22 mouse cellular contexts compared by ENCODE assay signal in the genomic region with DNA sequence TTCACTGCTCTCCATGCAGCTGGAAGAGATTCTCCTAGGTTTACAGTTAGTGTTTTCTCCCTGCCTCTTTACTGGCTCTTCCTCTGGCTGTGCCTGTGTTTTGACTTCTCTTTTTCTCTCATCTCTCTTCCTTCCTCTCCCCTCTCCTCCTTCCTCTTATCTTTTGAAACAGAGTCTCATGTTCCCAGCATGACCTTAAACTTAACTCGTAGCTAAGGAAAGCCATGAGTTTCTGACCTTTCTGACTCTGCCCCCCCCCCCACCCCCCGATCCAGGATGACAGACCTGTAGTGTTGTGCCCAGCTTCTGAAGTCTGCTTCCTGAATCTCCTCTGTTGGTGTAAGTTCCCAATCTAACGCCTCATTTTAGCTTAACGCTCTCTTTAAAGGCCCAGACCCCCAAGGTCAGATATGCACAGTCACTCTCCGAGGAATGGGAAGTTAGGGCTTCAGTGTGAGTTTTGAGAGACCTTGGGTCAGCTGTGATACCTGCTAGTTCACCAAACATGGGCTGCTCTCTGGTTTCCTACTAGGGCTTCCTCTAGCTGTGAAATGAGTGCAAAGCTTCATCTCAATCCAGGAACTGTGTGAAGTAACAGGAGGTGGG. TPM values are rescaled to one million over a fixed set of nuclear protein-coding genes. Genes with fewer than 3 reads are reported as not detected.
DNase-seq lines count a peak whose midpoint lies in the region; ATAC-seq and TF ChIP-seq lines count a peak whose summit lies in the region.
"Had no signal": no experiment of that assay in that cellular context is flagged by ENCODE, and none has a peak within 500 bp of the region (broad histone marks: within the 10 kb centered on the region; RNA-seq: fewer than 3 reads in every experiment).

No protein-coding gene starts in this region.

- H3K4me3 ChIP-seq in heart, embryonic 12.5 days: no peak overlapping the region
- H3K4me3 ChIP-seq in liver, embryonic 11.5 days (ENCODE audit: low read depth, low read length): no peak overlapping the region
- no peak overlapping the region for H3K4me3 ChIP-seq in liver, postnatal 0 days (ENCODE audit: low read depth, low read length)
- H3K4me3 ChIP-seq in megakaryocyte, embryonic 14.5 days (replicated peaks): peak overlapping the region; percentile 60
- H3K4me3 ChIP-seq: forebrain, embryonic 12.5 days; hindbrain, embryonic 13.5 days; lung, embryonic 15.5 days; stomach, embryonic 15.5 days had no signal

- H3K4me1 ChIP-seq in heart, embryonic 12.5 days (replicated peaks): peaks cover 25% of the 10 kb centered on the region
- H3K4me1 ChIP-seq in liver, embryonic 11.5 days (replicated peaks; ENCODE audit: control insufficient read depth, insufficient read depth, low read length): peaks cover 19% of the 10 kb centered on the region
- peaks cover 2% of the 10 kb centered on the region; the same call in 1 of the 2 replicates for H3K4me1 ChIP-seq in liver, postnatal 0 days (ENCODE audit: insufficient read depth)
- peaks cover 83% of the 10 kb centered on the region for H3K4me1 ChIP-seq in megakaryocyte, embryonic 14.5 days
- H3K4me1 ChIP-seq: forebrain, embryonic 12.5 days; stomach, embryonic 15.5 days had no signal

- H3K4me2 ChIP-seq in heart, embryonic 12.5 days: no peak overlapping the region
- no peak overlapping the region for H3K4me2 ChIP-seq in liver, embryonic 11.5 days
- no peak overlapping the region for H3K4me2 ChIP-seq in liver, postnatal 0 days (ENCODE audit: low read depth, low read length)
- H3K4me2 ChIP-seq: forebrain, embryonic 12.5 days; hindbrain, embryonic 13.5 days; lung, embryonic 15.5 days; stomach, embryonic 15.5 days had no signal

- no peaks in the 10 kb centered on the region for H3K27me3 ChIP-seq in heart, embryonic 12.5 days (replicated peaks)
- no peaks in the 10 kb centered on the region for H3K27me3 ChIP-seq in liver, embryonic 11.5 days (replicated peaks; ENCODE audit: control insufficient read depth, insufficient read depth, low read length)
- H3K27me3 ChIP-seq in liver, postnatal 0 days (ENCODE audit: insufficient read depth, low read length): no peaks in the 10 kb centered on the region
- H3K27me3 ChIP-seq in megakaryocyte, embryonic 14.5 days (replicated peaks): peaks cover 15% of the 10 kb centered on the region
- H3K27me3 ChIP-seq: hindbrain, embryonic 13.5 days; lung, embryonic 15.5 days; stomach, embryonic 15.5 days had no signal

- TF ChIP-seq CTCF in liver, postnatal 0 days (IDR thresholded peaks at IDR 0.05; ENCODE audit: low read depth): no peak

- no peak for TF ChIP-seq EP300 in liver, postnatal 0 days (IDR thresholded peaks at IDR 0.05; ENCODE audit: low read depth)

- no peak overlapping the region for H3K9ac ChIP-seq in heart, embryonic 12.5 days
- H3K9ac ChIP-seq in liver, embryonic 11.5 days (ENCODE audit: low read depth, low read length): no peak overlapping the region
- no peak overlapping the region for H3K9ac ChIP-seq in liver, postnatal 0 days (replicated peaks)
- H3K9ac ChIP-seq: forebrain, embryonic 12.5 days; hindbrain, embryonic 13.5 days; lung, embryonic 15.5 days; stomach, embryonic 15.5 days had no signal

- DNase-seq in heart, adult 11 months: no peak
- DNase-seq in liver, embryonic 11.5 days (ENCODE audit: low spot score): no peak
- no peak for DNase-seq in liver, postnatal 0 days
- peak; percentile 85 for DNase-seq in MEL-GATA-1-ER (ENCODE audit: extremely low read depth, low read depth)
- DNase-seq in urinary bladder, adult 2 months (ENCODE audit: low spot score): no peak
- DNase-seq: adrenal gland, adult 2 months; B cell, adult 2 months; cerebellum, adult 2 months; cerebellum, postnatal 36 days; gastrocnemius, postnatal 10 days; layer of hippocampus, postnatal 36 days; right cerebral cortex, postnatal 25 days; thymus, adult 2 months had no signal

- H3K9me3 ChIP-seq in heart, embryonic 12.5 days (replicated peaks): no peaks in the 10 kb centered on the region
- no peaks in the 10 kb centered on the region for H3K9me3 ChIP-seq in liver, embryonic 11.5 days (ENCODE audit: control insufficient read depth, low read length)
- H3K9me3 ChIP-seq in liver, postnatal 0 days (ENCODE audit: low read length): no peaks in the 10 kb centered on the region
- H3K9me3 ChIP-seq in megakaryocyte, embryonic 14.5 days: no peaks in the 10 kb centered on the region
- H3K9me3 ChIP-seq: forebrain, embryonic 12.5 days; hindbrain, embryonic 13.5 days; lung, embryonic 15.5 days; stomach, embryonic 15.5 days had no signal

- no peak for ATAC-seq in heart, embryonic 12.5 days (ENCODE audit: insufficient number of reproducible peaks, low FRiP score)
- peak; percentile 44; the same call in 1 of the 2 replicates for ATAC-seq in liver, embryonic 11.5 days (replicated peaks; ENCODE audit: low FRiP score)
- ATAC-seq in liver, postnatal 0 days: no peak
- ATAC-seq: inflammation-experienced regulatory T-cells, adult 6 months; midbrain, embryonic 16.5 days had no signal

- no peaks in the 10 kb centered on the region for H3K36me3 ChIP-seq in heart, embryonic 12.5 days
- H3K36me3 ChIP-seq in liver, embryonic 11.5 days (ENCODE audit: control insufficient read depth, insufficient read depth, low read length): no peaks in the 10 kb centered on the region
- no peaks in the 10 kb centered on the region for H3K36me3 ChIP-seq in liver, postnatal 0 days (replicated peaks; ENCODE audit: insufficient read depth, low read length)
- H3K36me3 ChIP-seq in megakaryocyte, embryonic 14.5 days (replicated peaks; ENCODE audit: low read length): peaks cover 93% of the 10 kb centered on the region
- H3K36me3 ChIP-seq: forebrain, embryonic 12.5 days; hindbrain, embryonic 13.5 days; lung, embryonic 15.5 days; stomach, embryonic 15.5 days had no signal

- 27% methylated on average over 5 of the region's 5 CpGs for WGBS in heart, embryonic 12.5 days
- 20% methylated on average over 5 of the region's 5 CpGs for WGBS in liver, embryonic 11.5 days
- WGBS in liver, postnatal 0 days (ENCODE audit: insufficient replicate concordance): 22% methylated on average over 5 of the region's 5 CpGs

- H3K27ac ChIP-seq in heart, embryonic 12.5 days (ENCODE audit: poor library complexity, severe bottlenecking): 0 out of 2 replicates have a peak overlapping the region, but pooled peaks have one; percentile 1
- 0 out of 2 replicates have a peak overlapping the region, but pooled peaks have one; percentile 8 for H3K27ac ChIP-seq in liver, embryonic 11.5 days (ENCODE audit: low read depth, low read length)
- no peak overlapping the region for H3K27ac ChIP-seq in liver, postnatal 0 days (ENCODE audit: low read depth)
- H3K27ac ChIP-seq: forebrain, embryonic 12.5 days; hindbrain, embryonic 13.5 days; kidney, postnatal 0 days; stomach, embryonic 15.5 days had no signal

RNA-seq across cellular contexts. Expression of a gene that starts 11.5 kb away (rescaled TPM):
- 58.5 and 63.8 TPM in 2 replicates for polyA plus RNA-seq in heart, embryonic 12.5 days (2016; fragmentation: Nextera tagmentation; extraction: Ambion mirVana)
- 19.4 and 19.5 TPM in 2 replicates for polyA plus RNA-seq in liver, embryonic 11.5 days (2014; fragmentation: Nextera tagmentation; extraction: Ambion mirVana)
- polyA plus RNA-seq in liver, postnatal 0 days (2015; fragmentation: Nextera tagmentation; extraction: Ambion mirVana): 2.6 and 2.8 TPM in 2 replicates
- polyA plus RNA-seq in megakaryocyte, embryonic 14.5 days (2012; ENCODE audit: insufficient read depth, low replicate concordance): 8.8 and 11.6 TPM in 2 replicates
- 19.8 and 38.3 TPM in 2 replicates for polyA plus RNA-seq in urinary bladder, adult 2 months (2012; rRNA removed)
- polyA plus RNA-seq: inflammation-experienced regulatory T-cells, adult 6 months had no signal
